Mouse (Mus musculus): ENCODE measurements around the gene Vmn2r74.

Vmn2r74 gene

DNA sequence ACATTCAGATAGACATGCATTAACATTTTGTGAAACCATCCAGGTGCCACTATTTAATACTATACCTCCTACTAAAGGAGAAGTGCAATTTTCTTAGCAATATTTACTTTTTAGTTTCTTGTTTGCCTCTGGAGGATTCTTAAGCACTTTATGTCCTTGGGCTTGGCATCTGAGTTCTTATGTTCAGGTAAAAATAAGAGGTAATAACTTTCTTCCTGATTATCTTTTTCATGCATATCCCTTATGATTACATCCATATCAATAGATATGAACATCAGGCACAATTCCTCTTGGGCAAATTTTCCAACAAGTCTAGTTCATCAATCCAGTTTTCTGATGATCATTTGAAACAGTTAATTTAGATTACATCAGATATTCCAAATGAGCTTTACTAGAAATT lies at the start of gene Vmn2r74:
TSS of gene Vmn2r74 (minus strand) at position 101 of the 400 bp plus-strand sequence.
- no peak for DNase-seq (ENCODE audit: low read depth, low spot score)

DNA sequence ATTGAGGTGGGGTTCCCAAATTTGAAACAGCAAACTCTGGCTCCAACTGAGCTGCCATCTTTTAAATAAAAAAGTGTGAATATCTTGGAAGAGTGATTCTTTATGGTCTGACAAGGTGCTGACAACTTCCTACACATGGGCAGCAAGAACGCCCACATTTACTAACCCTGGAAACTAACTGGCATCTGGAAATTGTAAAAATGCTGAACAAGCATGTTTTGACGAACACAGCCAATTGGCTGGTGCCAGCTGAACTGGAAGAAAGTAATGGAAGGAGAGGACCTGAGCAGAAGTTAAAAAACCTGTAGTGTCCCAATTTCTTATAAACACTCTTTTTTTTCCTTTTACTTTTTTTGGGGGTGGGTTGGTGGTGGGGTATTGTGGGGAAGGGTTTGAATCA lies 46.1 kb upstream of the Vmn2r74 start:
- no peak for DNase-seq (ENCODE audit: low read depth, low spot score)

All from mesoderm, embryonic 11.5 days (tissue).